Mouse (Mus musculus) left cerebral cortex, postnatal 36 days (tissue): ENCODE data around the gene Pim3. TPM values are rescaled to one million over a fixed set of nuclear protein-coding genes. Genes with fewer than 3 reads are reported as not detected.

Experiments
- DNase-seq, 2 experiments: peaks; one replicate each; pipeline ENCODE4 v3.0.0; 2021 to 2022; ENCODE audit warnings: low spot score in 2 of 2, mixed read lengths in 1 of 2
- intact Hi-C: fragments of 180-260 bp; cut with DNase I; formaldehyde crosslinking; loops from one replicate; pipeline ENCODE4 v1.15.1; 2025
- total RNA-seq, 2 experiments: library from RNA; stranded (reverse); gene quantifications; 2 replicates each; pipeline ENCODE4 v1.2.3; 2021

Gene Pim3
- total RNA-seq, 2 experiments from 2014 or later: 35.0 to 51.0 TPM

DNA sequence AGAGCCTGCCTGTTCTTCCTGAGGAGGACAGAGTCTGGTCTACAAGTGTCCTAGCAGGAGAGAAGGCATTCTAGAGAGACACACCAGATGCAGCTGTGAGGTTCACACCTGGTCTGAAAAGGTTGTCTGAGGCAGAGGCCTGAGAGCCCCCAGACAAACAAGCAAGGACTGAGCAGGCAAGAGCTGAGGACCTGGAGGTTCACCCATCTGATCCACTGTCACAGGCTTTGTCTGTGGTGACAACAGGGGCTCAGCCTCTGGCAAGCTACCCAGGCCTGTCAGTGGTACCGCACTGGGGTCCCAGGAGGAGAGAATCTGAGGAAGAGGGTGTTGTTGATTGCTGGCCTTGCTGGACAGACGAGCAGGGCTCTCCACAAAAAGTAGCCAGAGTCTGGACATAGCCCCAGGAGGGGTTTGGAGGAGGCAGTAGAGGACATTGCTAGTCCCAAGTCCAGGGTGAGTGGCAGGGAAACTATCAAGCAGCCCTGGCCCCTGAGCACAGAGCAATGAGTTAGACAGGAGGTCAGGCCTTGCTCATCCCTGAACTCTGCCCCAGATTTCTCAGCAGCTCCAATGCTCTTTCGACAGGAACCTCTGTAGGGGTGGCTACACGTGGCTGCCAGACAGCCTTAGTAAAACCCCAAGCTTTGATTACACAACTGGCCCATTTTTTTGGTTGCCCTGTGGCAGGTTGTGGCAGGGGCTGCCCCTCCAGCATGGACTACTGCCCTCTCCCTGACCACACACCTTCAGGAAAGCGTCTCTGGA is 8.6 kb downstream of the Pim3 start:
- intact Hi-C loops: no loop called here
- no peak for DNase-seq

DNA sequence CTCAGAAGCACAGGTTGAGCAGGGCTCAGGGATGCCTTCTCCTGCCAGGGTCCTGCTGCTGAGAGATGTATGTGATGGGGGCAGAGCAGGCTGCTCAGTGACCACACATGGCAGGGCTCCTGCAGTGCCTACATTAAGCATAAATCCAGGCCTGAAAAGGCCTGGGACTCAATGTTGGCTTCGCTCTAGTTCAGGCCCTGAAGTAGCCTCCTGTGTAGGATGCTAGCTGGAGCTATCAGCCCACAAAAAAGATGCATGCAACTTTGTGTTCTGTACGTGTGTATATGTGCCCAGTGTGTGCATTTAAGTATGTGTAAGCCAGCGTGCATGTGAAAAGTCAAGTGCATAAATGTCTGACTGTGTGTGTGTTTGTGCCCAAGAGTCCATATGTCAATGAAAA is 12.1 kb downstream of the Pim3 start:
- no peak for DNase-seq
- intact Hi-C loops: no loop called here

DNA sequence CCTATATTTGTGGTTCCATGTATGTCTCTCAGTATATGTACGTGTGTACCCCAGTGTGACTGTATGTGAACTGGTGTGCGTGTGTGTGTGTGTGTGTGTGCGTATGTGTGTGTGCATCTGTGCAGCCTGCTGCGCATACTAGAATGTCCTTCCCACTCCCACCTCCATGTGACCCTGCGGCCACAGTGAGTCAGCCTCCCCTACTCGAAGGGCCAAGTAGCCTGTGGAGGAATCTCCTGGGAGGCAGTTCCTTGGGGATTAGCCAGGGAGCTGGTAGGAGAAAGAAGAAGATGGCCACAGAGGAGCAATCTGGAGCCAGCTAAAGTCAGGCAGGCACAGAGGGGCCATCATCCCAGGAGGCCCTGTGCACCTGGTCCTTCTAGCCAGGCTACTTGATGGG is 12.5 kb downstream of the Pim3 start:
- intact Hi-C loops: no loop called here
- DNase-seq: no peak

- intact Hi-C loops: loop anchor here (1.0 to 5.0 kb wide), 2 partner anchors 47 kb away; no protein-coding TSS in a partner anchor
- no peak for DNase-seq
These were observed 13.7 kb downstream of the Pim3 start for GRCm38 (mm10) chr15:88875625-88876081.

GRCm38 (mm10) chr15:88876155-88877020 is 14.4 kb downstream of the Pim3 start:
- peak; percentile 70 to 75 for DNase-seq
- intact Hi-C loops: loop anchor here (1.0 to 5.0 kb wide), 2 partner anchors 46 to 48 kb away; no protein-coding TSS in a partner anchor

DNA sequence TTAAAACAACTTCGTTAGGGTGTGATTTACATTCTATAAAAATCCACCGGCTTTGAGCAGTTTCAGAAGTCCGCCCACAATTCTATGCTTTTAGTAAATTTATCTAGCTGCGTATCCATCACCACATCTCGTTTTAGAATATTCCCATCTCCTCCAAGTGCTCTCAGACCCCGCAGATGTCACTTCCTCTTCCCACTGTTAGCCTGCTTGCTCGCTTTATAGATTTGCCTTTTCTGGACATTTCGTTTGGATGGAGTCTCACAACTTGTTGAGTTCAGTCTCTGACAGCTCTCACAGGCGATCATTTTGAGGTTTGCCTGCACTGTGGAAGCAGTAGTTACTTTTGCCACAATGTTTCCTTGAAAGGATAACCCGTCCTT is 15.0 kb downstream of the Pim3 start:
- intact Hi-C loops: loop anchor here (5.0 kb wide), 1 partner anchor 45 kb away; no protein-coding TSS in a partner anchor
- no peak for DNase-seq

DNA sequence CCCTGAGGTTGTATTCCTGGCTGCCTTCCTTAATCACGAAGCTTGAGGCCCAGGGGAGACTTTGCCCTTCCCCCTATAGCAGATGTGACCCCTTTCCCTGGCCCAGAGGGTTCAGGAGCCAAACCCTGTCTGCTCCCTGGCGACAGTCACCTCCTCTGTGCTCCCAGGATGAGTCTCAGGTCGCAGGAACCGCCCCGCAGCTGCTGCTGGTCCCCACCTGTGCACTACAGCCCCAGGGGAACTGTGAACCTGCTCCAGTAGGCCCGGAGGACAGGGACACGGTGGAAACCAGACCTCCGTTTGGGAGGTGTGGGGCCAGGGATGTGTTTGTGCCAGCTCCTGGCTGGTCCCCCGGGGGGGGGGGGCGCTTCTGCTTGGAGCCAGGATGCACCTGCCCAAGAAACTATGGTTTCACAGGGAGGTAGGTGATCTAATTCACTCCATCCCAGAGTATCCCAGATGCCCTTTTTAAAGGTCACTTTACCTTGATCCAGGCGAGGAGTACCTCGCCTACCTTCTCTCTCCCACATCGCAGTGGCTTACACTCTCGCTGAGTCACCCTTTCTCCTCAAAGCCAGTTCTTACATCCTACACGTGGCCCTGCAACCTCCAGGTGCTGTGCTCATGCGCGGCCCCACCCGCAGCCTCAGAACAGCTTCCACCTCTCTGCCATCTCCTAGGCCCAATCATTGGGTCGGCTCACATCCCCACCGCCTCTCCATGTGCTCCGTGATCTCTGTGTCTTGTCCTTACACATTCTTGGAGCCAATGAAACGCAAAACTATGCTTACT is 19.5 kb downstream of the Pim3 start:
- intact Hi-C loops: no loop called here
- no peak for DNase-seq

DNA sequence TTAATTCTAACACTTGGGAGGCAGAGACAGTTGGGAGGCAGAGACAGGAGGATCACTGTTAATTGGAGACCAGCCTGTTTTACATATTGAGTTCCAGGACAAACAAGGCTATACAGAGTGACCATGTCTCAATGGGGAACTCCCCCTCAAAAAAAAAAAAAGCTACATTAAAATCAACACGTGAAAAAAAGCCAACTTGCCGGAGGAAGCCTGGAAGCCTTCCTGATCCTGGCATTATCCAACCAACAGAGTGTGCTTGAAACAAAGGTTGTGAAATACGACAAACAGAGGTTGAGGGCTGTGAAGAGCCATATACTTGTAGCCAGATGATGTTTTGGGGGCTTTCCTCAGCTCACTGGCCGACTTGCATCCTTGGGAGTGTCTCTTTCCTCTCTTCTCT is 20.9 kb downstream of the Pim3 start:
- intact Hi-C loops: no loop called here
- no peak for DNase-seq

- intact Hi-C loops: no loop called here
- no peak for DNase-seq
These were observed 21.4 kb downstream of the Pim3 start for GRCm38 (mm10) chr15:88883342-88883741.

DNA sequence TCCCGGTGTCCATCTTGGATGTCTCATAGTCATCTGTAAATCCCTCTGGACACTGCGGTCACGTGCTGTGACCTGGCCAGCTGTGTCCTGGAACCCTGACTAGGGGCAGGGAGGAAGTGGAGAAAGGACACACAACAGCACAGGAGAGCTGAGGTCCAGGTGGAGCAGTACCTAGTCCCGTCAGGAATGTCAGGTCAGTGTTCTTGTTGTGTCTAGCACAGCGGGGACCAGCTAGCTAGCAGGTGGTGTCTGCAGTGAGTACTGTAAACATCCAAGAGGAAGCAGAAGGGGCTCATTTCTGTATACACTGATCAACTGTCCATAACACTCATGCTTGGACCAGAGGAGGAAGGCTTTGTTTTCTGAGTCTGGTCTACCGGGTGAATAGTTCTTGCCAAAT is 23.4 kb downstream of the Pim3 start:
- DNase-seq: no peak
- intact Hi-C loops: no loop called here

DNA sequence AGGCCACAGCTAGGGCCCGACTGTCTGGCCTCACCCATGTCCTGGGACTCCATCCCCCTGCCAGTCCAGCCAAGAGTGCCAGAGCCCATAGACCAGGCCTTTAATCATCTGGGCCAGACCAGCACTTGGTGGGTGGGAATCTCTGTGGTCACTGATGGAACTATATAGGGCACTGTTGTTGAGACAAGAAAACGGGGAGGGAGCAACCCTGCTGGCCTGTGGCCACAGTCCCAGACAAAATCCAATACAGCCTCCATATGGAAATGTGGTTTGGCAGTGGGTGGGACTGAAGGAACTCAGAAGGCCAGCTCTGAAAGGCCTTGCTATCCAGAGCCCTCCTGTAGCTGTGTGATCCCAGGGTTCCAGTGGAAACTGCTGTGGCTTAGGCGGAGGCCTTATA is 27.0 kb downstream of the Pim3 start:
- intact Hi-C loops: no loop called here
- no peak for DNase-seq

DNA sequence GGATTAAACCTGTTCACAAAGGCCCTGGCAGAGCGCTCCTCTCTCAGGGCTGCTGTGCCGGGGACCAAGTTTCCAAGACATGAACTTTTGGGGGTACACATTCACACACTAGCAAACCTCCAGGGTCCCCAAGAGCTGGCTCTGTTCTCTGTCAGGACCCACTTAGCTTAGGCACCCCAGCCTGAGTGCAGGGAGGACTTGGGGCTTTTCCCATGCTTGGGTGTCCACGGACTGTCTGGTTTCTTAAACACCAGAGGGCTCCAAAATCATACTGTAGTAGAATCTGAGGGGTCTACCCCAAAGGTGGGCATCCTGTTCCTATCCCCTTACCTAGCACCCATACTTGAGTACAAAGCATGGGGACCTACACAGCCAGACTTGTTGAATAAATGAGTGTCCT is 28.0 kb downstream of the Pim3 start:
- no peak for DNase-seq
- intact Hi-C loops: no loop called here

DNA sequence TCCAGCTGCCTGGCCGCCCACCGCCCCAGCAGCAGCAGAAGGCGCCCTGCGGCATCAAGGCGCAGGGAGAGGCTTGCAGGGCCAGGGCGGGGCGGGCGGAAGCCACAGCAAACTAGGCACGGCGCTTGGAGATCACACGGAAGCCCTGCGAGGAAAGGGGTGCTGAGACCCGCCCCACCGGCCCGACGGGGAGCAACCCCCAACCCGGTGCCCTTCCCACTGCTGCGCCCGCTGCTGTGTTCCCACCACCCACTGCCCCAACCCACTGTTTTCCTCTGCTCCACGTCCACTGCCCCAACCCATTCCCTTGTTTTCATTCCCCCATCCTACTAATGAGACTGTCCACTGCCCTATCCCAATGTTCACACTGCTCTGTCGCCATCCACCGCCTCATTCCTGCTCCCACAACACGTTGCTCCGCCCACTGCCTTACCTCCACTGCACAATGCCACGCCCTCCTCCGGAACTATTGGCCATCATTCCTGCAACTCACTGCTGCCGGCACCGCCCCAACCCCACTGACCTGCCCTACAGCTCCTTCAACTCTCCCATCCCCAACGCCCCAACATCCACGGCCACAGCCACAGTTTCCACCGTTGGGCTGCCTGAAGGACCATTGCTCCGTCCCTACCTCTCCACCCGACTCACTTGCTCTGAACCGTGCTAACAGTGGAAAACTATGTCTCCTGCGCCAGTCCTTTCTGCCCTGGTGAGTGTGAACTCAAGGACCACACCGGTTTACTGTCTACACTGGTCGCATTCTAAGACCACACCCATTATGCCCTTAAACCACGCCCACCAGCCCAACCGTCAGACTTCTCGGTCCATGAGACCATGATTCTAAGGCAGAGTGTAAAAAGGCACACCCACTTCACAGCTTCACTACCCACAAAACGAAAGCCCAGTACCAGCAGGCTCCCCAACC is 29.0 kb downstream of the Pim3 start:
- intact Hi-C loops: no loop called here

GRCm38 (mm10) chr15:88891676-88892040 is 29.7 kb downstream of the Pim3 start:
- intact Hi-C loops: no loop called here
- no peak for DNase-seq

More for the DNA sequence above, 29.0 kb downstream of the Pim3 start:
- peak; percentile 71 to 74 for DNase-seq

DNA sequence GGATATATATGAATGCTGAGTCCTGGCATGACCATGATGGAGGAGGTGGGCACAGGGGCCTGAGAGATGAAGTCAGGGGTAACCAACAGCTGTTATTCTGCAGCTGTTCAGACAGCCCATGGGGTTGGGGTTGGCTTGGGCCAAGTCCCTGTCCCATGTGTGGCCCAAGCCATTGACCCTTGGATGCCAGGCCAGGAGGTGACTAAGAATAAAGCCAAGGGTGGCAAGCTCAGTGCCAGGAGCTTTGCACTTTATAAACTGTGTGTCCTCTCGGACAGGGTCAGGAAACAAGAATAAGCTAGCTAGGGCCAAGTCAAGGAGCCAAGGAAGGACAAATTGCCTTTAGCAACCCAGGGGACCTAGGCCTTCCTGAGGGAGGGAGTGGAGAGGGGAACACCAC is 30.3 kb downstream of the Pim3 start:
- DNase-seq: no peak
- intact Hi-C loops: no loop called here

- no peak for DNase-seq
- intact Hi-C loops: no loop called here
These were observed 30.9 kb downstream of the Pim3 start for GRCm38 (mm10) chr15:88892876-88893275.

GRCm38 (mm10) chr15:88895119-88895518 is 33.1 kb downstream of the Pim3 start:
- no peak for DNase-seq
- intact Hi-C loops: no loop called here

DNA sequence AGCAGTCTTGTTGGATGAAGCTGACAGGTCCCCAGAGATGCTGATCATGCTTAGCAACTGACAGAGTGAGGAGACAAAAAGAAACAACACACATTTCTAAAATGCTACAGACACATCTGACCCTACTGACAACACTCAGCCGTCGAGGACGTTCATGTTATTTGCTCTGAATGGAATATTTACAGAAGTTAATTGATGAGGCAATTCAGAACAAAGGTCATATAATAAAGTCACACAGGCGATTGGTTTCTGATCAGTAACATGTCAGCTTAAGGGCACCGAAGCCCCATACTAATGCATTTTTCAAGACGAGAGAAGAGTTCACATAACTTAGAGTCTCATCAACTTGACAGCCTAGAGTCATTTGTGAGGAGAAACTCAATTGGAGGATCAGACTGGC is 33.9 kb downstream of the Pim3 start:
- intact Hi-C loops: no loop called here
- DNase-seq: no peak
